Mouse (Mus musculus) stomach, embryonic 15.5 days (tissue): ENCODE measurements around the gene Cep135. TPM values are rescaled to one million over a fixed set of nuclear protein-coding genes. Genes with fewer than 3 reads are reported as not detected.

Experiments used
- ATAC-seq: fragments of 200-750 bp; cut with Nextera tagmentation; 2 replicates; pipeline ENCODE4 v1.8.0; 2017; ENCODE audit warnings: low read depth, moderate number of reproducible peaks, moderate TSS enrichment; ENCODE audit not compliant: insufficient read depth, low FRiP score
- H3K27ac ChIP-seq: fragments of 300-500 bp; sonication (generic); 2 replicates; pipeline ENCODE4 v1.5.1; 2015; ENCODE audit warnings: mild to moderate bottlenecking, inconsistent platforms
- H3K27me3 ChIP-seq: fragments of 300-500 bp; sonication (generic); replicated peaks from 2 replicates; pipeline ENCODE4 v1.6.1; 2015; ENCODE audit warnings: inconsistent platforms
- H3K36me3 ChIP-seq: fragments of 300-500 bp; sonication (generic); 2 replicates; pipeline ENCODE4 v1.6.1; 2015; ENCODE audit warnings: inconsistent platforms
- H3K4me1 ChIP-seq: fragments of 300-500 bp; sonication (generic); 2 replicates; pipeline ENCODE4 v1.6.1; 2015; ENCODE audit warnings: inconsistent platforms
- H3K4me2 ChIP-seq: fragments of 300-500 bp; sonication (generic); 2 replicates; pipeline ENCODE4 v1.6.1; 2015; ENCODE audit warnings: mild to moderate bottlenecking, inconsistent platforms
- H3K4me3 ChIP-seq: fragments of 300-500 bp; sonication (generic); replicated peaks from 2 replicates; pipeline ENCODE4 v1.5.1; 2015; ENCODE audit warnings: inconsistent platforms
- H3K9ac ChIP-seq: fragments of 300-500 bp; sonication (generic); 2 replicates; pipeline ENCODE4 v1.6.1; 2015; ENCODE audit warnings: inconsistent platforms
- H3K9me3 ChIP-seq: fragments of 300-500 bp; sonication (generic); 2 replicates; pipeline ENCODE4 v1.6.1; 2016; ENCODE audit warnings: inconsistent platforms
- WGBS: fragments of 180-500 bp; shearing (Covaris S2); methylation state at CpG from one replicate; pipeline ENCODE4 v1.1.7; 2015; 5-methylcytosine and 5-hydroxymethylcytosine counted together
- polyA plus RNA-seq: library from polyadenylated mRNA; unstranded; fragments of >200 nt; fragmentation: Nextera tagmentation; extraction: Ambion mirVana; gene quantifications from 2 replicates; pipeline ENCODE4 v1.2.1, GENCODE M21; 2015

The Cep135 gene
- polyA plus RNA-seq, 1 experiment from 2014 or later = 6.7 TPM

DNA sequence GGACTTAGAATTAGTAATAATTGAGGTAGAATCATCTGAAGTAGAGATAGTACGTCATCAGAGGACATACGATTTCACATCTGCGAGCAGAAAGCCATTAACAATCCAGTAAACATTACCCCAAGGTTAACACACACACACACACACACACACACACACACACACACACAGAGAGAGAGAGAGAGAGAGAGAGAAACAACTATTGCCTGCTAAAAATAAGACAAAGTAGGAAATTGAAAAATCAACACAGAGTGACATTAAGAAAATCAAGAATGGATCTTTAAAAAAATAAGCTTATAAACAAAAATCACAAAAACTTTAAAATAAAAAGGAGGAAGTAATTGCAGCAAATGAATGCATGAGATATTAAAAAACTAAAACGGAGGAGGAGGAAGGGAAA lies 61.4 kb downstream of the Cep135 start:
- no peak for ATAC-seq
- WGBS = 55% methylated on average over 4 of the region's 4 CpGs
- no peaks in the 10 kb centered on the region for H3K4me1 ChIP-seq
- no peaks in the 10 kb centered on the region for H3K9me3 ChIP-seq
- no peak overlapping the region for H3K27ac ChIP-seq
- H3K4me3 ChIP-seq = no peak overlapping the region
- no peak overlapping the region for H3K4me2 ChIP-seq
- no peak overlapping the region for H3K9ac ChIP-seq
- H3K36me3 ChIP-seq = no peaks in the 10 kb centered on the region
- H3K27me3 ChIP-seq = no peaks in the 10 kb centered on the region

DNA sequence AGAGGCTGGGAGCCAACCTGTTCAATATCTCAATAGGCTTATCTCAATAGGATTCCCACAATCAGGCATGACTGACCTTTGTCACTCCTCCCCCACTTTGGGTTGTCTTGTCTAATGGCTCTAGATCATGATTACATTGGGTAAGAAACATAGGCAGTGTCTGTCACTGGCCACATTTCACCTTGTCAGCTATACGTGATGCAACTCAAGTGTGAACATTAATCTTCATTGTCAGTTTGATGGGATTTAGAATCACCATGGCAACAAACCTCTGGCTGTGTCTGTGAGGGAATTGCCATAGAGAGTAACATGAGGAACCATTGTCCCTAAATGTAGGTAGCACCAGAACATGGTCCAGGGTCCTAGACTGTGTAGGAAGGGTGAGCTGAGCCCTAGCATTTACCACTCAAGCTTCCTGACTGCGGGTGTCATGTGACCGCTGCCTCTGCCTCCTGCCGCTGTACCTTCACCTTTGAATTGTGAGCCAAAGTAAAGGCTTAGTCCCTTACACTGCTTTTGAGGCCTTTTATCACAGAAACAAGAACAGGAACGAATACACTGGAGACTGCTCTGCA lies 62.7 kb downstream of the Cep135 start:
- H3K27ac ChIP-seq = no peak overlapping the region
- H3K9ac ChIP-seq = no peak overlapping the region
- H3K4me2 ChIP-seq = no peak overlapping the region
- H3K4me1 ChIP-seq = no peaks in the 10 kb centered on the region
- H3K9me3 ChIP-seq = no peaks in the 10 kb centered on the region
- 66% methylated on average over 5 of the region's 5 CpGs for WGBS
- no peaks in the 10 kb centered on the region for H3K27me3 ChIP-seq
- no peak overlapping the region for H3K4me3 ChIP-seq
- H3K36me3 ChIP-seq = no peaks in the 10 kb centered on the region
- no peak for ATAC-seq

DNA sequence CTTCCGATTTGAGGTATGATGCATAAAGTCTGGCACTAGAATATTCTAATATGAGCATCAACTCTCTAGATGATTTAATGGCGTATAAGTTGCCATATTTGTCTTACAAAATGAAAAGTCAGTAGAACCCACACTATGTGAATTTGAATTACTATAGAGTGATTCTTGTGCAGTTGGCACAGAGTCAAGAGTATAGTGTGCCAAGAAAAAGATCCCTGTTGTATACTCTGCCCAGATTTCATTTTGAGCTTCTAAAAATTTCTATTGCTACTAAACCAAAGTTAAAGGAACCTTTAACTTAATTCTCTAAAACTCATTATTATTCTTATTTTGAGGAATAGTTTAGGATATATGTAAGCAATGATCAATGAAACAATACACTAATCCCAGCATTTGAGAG lies 67.7 kb downstream of the Cep135 start, which contains the start of gene C530008M17Rik:
C530008M17Rik (plus strand) TSS at position 301 of the 400 bp plus-strand sequence.
- H3K4me1 ChIP-seq = 0 out of 2 replicates have a peak, but pooled peaks cover 7% of the 10 kb centered on the region
- WGBS = 87% methylated on average over 2 of the region's 2 CpGs
- H3K4me2 ChIP-seq = peak within 1 kb of the TSS; percentile 98
- H3K27me3 ChIP-seq = no peaks in the 10 kb centered on the region
- peak within 1 kb of the TSS; percentile 65 for H3K4me3 ChIP-seq
- no peak for ATAC-seq
- H3K9me3 ChIP-seq = no peaks in the 10 kb centered on the region
- no peak within 1 kb of the TSS; the same call in 1 of the 2 replicates for H3K27ac ChIP-seq
- H3K9ac ChIP-seq = peak within 1 kb of the TSS; percentile 34; the same call in 1 of the 2 replicates
- no peaks in the 10 kb centered on the region for H3K36me3 ChIP-seq

DNA sequence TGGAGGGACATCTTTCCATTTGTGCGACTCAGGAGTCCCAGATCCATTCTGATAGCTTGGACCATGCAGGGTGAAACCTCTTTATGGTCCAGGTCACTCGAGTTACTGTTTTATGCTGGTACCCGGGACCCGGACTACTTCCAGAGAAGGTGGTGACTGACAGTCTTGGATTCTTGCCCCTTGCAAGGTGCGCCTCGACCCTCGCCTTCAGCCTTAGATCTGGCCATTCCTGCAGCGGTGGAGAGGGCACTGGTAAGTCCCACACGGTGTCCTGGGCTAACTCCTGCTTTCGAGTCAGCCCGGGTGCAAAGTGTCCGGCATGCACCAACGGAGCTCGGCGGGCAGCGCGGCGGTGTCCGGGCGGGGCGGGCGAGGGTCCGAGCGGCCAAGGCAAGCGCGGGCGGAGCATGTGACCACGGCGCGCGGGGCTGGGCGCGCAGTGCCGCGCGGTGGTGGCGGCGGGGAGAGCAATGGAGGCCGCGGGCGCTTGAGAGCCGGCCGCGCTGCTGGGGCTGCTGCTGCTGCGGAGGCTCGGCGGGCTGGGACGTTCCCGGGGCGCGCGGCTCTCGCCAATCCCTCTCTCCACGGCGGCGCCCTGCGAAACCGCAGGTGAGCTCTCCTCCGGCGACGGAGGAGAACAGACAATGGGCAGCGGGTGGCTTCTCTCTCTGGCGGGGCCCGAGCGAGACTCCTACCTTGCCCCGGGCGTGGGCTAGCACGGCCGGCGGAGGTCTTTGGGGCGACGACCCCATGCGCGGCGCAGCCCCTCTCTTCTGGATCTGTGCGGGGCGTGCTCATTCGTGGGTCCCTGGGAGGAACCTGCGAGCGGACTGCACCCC lies 69.0 kb downstream of the Cep135 start:
- H3K27ac ChIP-seq = peak overlapping the region; percentile 46
- H3K27me3 ChIP-seq = no peaks in the 10 kb centered on the region
- H3K36me3 ChIP-seq = no peaks in the 10 kb centered on the region
- H3K4me3 ChIP-seq = peak overlapping the region; percentile 65
- peak overlapping the region; percentile 48 for H3K9ac ChIP-seq
- ATAC-seq = peak; percentile 83
- no peaks in the 10 kb centered on the region for H3K9me3 ChIP-seq
- peak overlapping the region; percentile 98 for H3K4me2 ChIP-seq
- 1% methylated on average over 71 of the region's 80 CpGs for WGBS
- H3K4me1 ChIP-seq = peaks cover 10% of the 10 kb centered on the region; the same call in 1 of the 2 replicates

DNA sequence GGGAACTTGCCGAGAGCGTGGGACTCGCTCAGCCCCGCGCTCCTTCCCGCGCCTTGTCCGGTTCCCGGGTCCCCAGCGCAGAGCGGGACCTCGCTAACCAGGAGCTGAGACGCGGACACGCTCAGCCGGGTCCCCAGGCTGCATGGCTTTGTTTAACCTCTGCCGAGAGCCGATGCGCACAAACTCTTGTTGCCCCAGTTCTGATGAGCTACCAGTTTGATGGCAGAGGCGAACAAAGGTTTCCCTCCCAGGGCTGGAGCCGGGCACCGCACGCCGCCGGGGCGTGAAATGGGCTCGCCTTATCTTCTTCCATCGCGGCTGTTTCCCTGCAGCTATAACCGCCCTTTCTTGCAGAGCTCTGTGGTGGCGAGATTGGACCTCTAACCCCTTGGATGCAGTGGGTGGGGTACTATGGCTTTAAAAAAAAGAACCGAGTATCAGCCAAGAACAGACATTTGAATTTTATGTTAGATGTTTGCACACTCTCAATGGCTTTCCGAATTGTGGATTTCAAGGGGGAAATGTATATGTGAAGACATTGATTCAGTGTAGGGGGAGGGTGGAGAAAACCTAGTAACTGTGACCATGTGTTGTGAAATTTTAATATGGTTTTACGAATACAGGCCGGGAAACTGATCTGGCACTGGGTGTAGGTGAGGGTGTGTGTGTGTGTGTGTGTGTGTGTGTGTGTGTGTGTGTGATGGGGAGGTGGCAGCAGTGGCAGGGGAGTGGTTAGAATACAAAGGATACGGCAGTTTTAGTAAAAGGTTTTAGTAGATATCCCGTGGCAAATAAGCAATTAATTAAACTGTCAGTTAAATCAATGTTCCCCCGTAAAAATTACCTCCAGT lies 69.8 kb downstream of the Cep135 start:
- H3K36me3 ChIP-seq = no peaks in the 10 kb centered on the region
- H3K4me3 ChIP-seq = peak overlapping the region; percentile 65
- ATAC-seq = peak; percentile 84
- H3K27me3 ChIP-seq = no peaks in the 10 kb centered on the region
- peak overlapping the region; percentile 98 for H3K4me2 ChIP-seq
- peak overlapping the region; percentile 48 for H3K9ac ChIP-seq
- H3K9me3 ChIP-seq = no peaks in the 10 kb centered on the region
- H3K27ac ChIP-seq = peak overlapping the region; percentile 46
- peaks cover 10% of the 10 kb centered on the region; the same call in 1 of the 2 replicates for H3K4me1 ChIP-seq
- WGBS = 1% methylated on average over 38 of the region's 38 CpGs

DNA sequence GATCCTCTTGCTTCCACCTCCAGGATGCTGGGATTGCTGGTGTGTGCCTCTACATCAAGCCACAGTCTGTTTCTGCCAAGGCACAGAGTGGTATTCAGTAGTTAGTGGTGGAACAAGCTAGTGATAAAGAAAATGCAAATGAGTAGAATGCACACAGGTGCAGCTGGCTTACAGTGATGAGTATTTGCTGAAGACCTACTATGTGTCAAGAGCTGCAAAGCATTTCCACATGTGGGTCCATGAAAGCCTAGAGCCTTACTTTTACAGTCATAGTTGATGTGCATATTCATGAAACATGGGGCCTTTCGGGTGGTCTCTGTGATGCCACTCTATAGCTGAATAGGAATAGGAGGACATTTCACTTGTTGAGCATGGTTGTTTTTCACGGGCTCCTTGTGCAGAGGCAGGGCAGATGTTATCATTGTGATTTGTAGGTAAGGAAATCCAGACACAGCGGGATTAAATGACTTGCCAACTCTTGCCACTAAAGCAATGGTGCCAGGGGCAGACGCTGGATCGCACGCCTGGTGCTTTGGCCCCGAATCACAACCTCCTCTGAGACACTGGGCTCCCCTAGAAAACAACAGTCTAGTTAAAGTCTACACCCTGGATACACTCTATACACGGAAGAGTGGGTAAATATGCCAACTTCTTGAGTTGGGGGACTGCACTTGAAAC lies 71.6 kb downstream of the Cep135 start:
- H3K27ac ChIP-seq = no peak overlapping the region
- peaks cover 10% of the 10 kb centered on the region; the same call in 1 of the 2 replicates for H3K4me1 ChIP-seq
- no peak overlapping the region for H3K4me2 ChIP-seq
- WGBS = 85% methylated on average over 8 of the region's 8 CpGs
- ATAC-seq = no peak
- H3K36me3 ChIP-seq = no peaks in the 10 kb centered on the region
- H3K9me3 ChIP-seq = no peaks in the 10 kb centered on the region
- H3K4me3 ChIP-seq = no peak overlapping the region
- H3K9ac ChIP-seq = no peak overlapping the region
- H3K27me3 ChIP-seq = no peaks in the 10 kb centered on the region

DNA sequence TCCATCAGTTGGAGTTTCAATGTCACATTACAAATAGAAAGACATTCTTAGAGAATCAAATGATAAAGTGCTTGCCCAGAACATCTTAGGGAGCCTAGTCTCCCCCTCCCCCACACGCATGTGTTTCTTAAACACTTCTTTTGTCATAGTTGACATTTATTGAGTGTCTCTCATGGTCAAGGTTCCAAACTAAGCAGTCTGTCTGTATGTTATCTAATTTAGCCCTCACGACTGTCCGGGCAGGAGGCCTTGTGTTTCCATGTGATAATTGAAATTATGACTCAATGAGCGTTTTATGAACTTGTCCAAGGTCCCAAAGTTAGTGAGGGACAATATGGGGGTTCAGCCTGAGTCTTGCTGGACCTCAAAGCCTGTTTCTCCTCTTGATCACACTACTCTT lies 72.8 kb downstream of the Cep135 start:
- Histone ChIP-seq H3K27me3 (no peaks in the 10 kb centered on the region), H3K4me1 (peaks cover 10% of the 10 kb centered on the region; the same call in 1 of the 2 replicates), H3K36me3 (no peaks in the 10 kb centered on the region), H3K27ac (no peak overlapping the region), H3K4me2 (no peak overlapping the region), H3K9me3 (no peaks in the 10 kb centered on the region), H3K4me3 (no peak overlapping the region), H3K9ac (no peak overlapping the region)
- 63% methylated on average over 4 of the region's 4 CpGs for WGBS
- no peak for ATAC-seq

DNA sequence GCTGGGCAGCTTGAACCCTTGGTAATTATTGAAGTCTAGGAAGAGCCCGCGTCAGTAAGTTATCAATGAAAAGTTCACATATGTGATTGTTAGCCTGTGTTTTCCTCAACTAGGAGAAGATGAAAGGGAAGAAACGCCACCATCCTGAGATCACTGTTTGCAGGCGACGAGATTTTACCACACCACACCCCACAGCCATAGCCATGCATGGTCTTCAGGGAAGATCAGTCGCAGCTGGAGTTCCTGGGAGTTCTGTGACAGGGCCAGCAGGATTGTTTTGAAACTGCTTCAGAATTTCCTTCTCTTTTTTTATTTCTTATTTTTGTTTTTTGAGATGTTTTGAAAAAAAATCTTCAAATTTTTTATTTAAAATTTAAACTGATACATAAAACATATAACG lies 76.4 kb downstream of the Cep135 start:
- WGBS = 60% methylated on average over 7 of the region's 7 CpGs
- H3K27me3 ChIP-seq = no peaks in the 10 kb centered on the region

DNA sequence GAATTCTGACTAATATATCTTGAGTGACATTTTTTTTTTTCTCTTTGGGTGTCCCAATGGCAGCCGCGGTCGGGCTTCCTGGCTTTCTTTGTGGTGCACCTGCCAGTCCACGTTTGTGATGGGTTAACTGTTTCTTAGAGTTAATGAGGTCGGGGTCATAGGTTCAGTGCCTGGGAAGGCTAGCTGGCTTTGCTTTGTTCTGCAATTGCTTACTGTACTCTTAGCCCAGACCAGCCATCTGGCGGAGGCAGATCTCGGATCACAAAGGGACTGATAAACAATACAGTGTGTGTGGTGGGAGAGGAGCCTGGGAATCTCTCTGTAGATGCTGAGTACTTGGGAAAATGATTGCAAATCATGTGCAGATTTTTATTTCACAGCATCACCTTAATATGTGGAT lies 76.9 kb downstream of the Cep135 start:
- Histone ChIP-seq H3K27ac (no peak overlapping the region), H3K4me1 (peaks cover 4% of the 10 kb centered on the region; the same call in 1 of the 2 replicates), H3K27me3 (no peaks in the 10 kb centered on the region), H3K9me3 (no peaks in the 10 kb centered on the region), H3K36me3 (no peaks in the 10 kb centered on the region), H3K4me3 (no peak overlapping the region), H3K4me2 (no peak overlapping the region), H3K9ac (no peak overlapping the region)
- WGBS = 15% methylated on average over 7 of the region's 7 CpGs
- ATAC-seq = no peak

More for the DNA sequence above, 76.4 kb downstream of the Cep135 start:
- no peak overlapping the region for H3K27ac ChIP-seq
- no peaks in the 10 kb centered on the region for H3K36me3 ChIP-seq
- no peak overlapping the region for H3K4me3 ChIP-seq
- H3K4me2 ChIP-seq = no peak overlapping the region
- no peak overlapping the region for H3K9ac ChIP-seq
- no peaks in the 10 kb centered on the region for H3K9me3 ChIP-seq
- no peak for ATAC-seq
- H3K4me1 ChIP-seq = peaks cover 7% of the 10 kb centered on the region; the same call in 1 of the 2 replicates

DNA sequence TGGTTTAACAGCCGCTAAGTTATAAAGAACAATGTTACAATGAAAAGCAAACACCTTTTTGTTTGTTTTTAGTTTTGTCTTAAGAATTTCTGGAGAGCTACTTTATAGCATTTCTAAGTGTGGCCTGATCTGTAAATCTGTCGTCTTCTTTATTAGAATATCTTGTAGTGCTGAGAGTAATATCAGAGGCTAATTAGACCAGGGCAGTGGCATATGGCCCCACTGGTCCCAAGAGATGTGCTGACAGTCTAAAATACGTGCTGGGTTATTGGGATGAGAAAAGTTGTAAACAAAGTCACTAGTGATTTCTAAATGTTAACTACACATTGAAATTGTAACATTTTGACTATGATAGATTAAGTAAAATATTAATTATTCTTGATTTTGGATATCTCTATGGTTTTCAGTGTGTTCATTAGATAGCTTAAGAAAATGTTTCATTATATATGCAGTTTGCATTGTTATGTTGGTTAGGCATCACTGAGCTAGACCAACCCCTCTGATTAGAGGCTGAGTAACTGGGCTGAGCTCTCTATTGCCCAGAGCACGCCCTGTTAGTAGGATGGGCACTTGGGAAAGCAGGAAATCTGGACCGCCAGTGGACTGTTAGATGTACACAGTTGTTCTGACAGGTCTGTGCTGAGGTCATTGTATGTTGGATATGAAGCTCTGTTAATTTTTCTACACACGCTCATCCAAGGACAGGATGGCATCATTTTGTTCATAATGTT lies 77.7 kb downstream of the Cep135 start:
- Histone ChIP-seq H3K4me1 (peaks cover 4% of the 10 kb centered on the region; the same call in 1 of the 2 replicates), H3K9me3 (no peaks in the 10 kb centered on the region), H3K27ac (no peak overlapping the region), H3K36me3 (no peaks in the 10 kb centered on the region), H3K4me3 (no peak overlapping the region), H3K27me3 (no peaks in the 10 kb centered on the region), H3K9ac (no peak overlapping the region), H3K4me2 (no peak overlapping the region)
- 74% methylated on average over 6 of the region's 6 CpGs for WGBS
- ATAC-seq = no peak

DNA sequence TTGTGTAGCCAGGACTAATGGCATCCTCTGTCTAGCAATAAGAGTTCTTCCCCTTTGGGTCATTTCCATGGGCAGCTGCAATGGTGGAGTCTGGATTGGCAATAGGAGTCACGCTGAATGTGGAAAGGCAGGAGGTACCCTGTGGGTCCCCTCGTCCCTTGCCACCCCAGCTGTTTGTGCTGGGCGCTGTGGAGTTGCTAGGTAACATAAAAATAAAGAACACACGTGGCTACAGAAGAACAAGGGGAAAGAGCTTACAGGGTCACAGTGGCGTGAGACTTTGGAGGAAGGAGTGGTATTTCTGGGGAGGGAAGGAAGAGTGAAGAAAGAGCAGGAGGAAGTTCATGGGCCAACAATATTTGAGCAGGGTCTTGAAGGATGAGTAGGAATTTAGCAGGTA lies 79.6 kb downstream of the Cep135 start:
- Histone ChIP-seq H3K27me3 (no peaks in the 10 kb centered on the region), H3K27ac (no peak overlapping the region), H3K4me1 (no peaks in the 10 kb centered on the region), H3K9me3 (no peaks in the 10 kb centered on the region), H3K9ac (no peak overlapping the region), H3K36me3 (no peaks in the 10 kb centered on the region), H3K4me3 (no peak overlapping the region), H3K4me2 (no peak overlapping the region)
- 73% methylated on average over 5 of the region's 5 CpGs for WGBS
- ATAC-seq = no peak
